Mouse (Mus musculus): Measurements from ENCODE around the gene Pacs2. TPM values are rescaled to one million over a fixed set of nuclear protein-coding genes. Genes with fewer than 3 reads are reported as not detected.

Pacs2 gene
- polyA plus RNA-seq, 1 experiment from 2014 or later: 11.7 TPM

DNA sequence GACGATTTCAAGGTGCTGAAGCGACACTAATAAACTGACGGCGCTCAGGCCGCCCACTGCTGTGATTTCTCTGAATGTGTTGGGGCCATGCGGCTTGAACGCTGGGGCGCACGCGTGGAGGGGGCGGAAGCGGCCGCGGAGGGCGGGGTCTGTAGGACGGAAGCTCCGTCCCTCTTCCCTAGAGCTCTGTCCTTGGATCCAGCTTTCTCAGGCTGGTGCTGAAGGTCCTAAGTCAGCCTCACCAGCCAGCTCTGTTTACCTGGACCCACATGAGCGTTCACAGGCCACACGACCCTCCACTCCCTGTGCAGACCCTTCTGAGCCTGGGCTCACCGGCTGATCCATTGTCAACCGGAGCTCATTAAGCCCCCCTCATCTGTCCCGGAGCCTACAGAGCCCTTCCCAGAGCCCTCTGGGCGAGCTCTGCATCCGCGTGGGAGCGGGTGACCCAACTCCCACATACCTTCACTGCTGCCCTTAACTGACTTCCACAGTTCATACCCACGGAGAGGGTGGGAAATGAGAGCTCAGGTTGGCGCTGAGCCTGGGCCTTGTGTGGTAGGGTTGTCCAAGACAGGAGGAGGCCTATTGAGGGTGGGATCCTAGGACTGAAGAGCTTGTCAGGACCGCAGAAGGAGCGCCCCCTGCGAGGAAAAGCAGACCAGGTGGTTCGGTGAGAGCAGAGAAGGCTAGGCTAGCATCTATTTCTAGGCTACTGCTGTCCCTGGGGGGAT lies 60.2 kb downstream of the Pacs2 start, which contains the start of gene Tex22:
TSS of gene Tex22 (plus strand) at position 174 of the 734 bp plus-strand sequence.
- ATAC-seq: peak; percentile 95
- WGBS: 4% methylated on average over 32 of the region's 32 CpGs
- Histone ChIP-seq H3K9ac (peak within 1 kb of the TSS; percentile 56), H3K4me1 (replicated peaks) (peaks cover 17% of the 10 kb centered on the region), H3K27ac (peak within 1 kb of the TSS; percentile 85), H3K9me3 (no peaks in the 10 kb centered on the region), H3K4me3 (replicated peaks) (peak within 1 kb of the TSS; percentile 41), H3K36me3 (0 out of 2 replicates have a peak, but pooled peaks cover 10% of the 10 kb centered on the region), H3K27me3 (replicated peaks) (no peaks in the 10 kb centered on the region), H3K4me2 (replicated peaks) (peak within 1 kb of the TSS; percentile 81)

DNA sequence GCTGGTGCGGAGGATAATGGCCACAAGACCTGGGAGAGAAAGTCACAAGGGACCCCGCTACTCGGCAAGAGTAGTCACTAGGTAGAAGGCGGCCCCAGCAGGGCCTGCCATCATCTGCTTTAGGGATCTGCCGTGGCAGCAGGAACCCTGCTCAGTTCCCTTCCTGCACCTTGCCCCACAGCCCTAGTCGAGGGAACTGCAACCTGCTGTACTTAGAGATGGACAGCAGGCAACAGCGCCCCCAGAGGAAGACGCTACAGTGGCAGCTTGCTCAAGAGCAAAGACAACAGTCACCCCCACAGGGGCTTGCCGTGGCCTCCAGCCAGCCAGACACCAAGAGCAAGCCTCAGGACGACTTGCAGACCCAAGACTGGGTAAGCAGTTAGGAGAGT lies 60.8 kb downstream of the Pacs2 start:
- Histone ChIP-seq H3K4me1 (replicated peaks) (peaks cover 17% of the 10 kb centered on the region), H3K4me2 (replicated peaks) (peak overlapping the region; percentile 81), H3K4me3 (replicated peaks) (peak overlapping the region; percentile 41), H3K9me3 (no peaks in the 10 kb centered on the region), H3K9ac (peak overlapping the region; percentile 56), H3K27ac (peak overlapping the region; percentile 85), H3K27me3 (replicated peaks) (no peaks in the 10 kb centered on the region), H3K36me3 (0 out of 2 replicates have a peak, but pooled peaks cover 6% of the 10 kb centered on the region)
- peak; percentile 89 for ATAC-seq
- WGBS: 5% methylated on average over 10 of the region's 10 CpGs

GRCm38 (mm10) chr12:113075486-113075885 lies 61.2 kb downstream of the Pacs2 start:
- ATAC-seq: peak; percentile 6
- Histone ChIP-seq H3K9me3 (no peaks in the 10 kb centered on the region), H3K4me1 (replicated peaks) (peaks cover 17% of the 10 kb centered on the region), H3K4me2 (replicated peaks) (peak overlapping the region; percentile 81), H3K36me3 (0 out of 2 replicates have a peak, but pooled peaks cover 1% of the 10 kb centered on the region), H3K27ac (no peak overlapping the region), H3K9ac (peak overlapping the region; percentile 56; the same call in 1 of the 2 replicates), H3K27me3 (replicated peaks) (no peaks in the 10 kb centered on the region), H3K4me3 (replicated peaks) (no peak overlapping the region)
- 55% methylated on average over 6 of the region's 6 CpGs for WGBS

DNA sequence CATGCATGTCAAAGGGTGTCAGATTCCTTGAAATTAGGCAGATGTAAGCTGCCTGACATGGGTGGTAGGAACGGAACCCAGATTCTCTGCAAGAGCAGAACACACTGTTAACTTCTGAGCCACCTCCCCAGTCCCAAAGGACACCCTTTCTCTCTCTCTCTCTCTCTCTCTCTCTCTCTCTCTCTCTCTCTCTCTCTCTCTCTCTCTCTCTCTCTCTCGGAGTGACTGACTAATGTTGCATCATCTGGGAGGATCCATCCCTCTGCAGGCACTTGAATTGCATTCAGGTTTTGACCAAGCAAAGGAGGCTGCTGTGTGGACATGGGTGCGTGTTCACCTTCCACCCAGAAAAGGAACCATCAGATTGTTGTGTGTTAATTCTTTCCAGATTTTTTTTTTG lies 73.0 kb downstream of the Pacs2 start:
- no peak overlapping the region for H3K4me2 ChIP-seq (replicated peaks)
- 61% methylated on average over 3 of the region's 3 CpGs for WGBS
- no peak overlapping the region for H3K9ac ChIP-seq
- H3K4me3 ChIP-seq (replicated peaks): no peak overlapping the region
- H3K9me3 ChIP-seq: no peaks in the 10 kb centered on the region
- no peak overlapping the region for H3K27ac ChIP-seq
- H3K4me1 ChIP-seq (replicated peaks): no peaks in the 10 kb centered on the region
- no peak for ATAC-seq
- no peaks in the 10 kb centered on the region for H3K36me3 ChIP-seq
- H3K27me3 ChIP-seq (replicated peaks): no peaks in the 10 kb centered on the region

DNA sequence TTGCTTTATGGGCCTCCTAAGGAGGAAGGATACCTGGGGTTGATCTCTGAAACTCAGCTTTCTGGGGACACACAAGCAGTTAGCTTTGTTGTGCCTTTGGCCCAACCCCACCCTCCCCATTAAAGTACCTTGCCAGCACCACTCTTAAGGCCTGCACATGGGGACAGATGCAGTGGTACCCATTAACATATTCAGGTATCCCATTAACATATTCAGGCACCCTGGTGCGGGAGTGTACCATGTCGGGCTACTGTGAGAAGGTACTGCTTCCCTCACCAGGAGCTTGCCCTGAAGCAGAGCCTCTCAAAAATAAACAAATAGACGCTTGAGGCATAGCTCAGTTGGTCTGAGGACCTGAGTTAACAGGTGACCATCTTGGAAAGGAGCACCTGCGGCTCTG lies 73.7 kb downstream of the Pacs2 start:
- no peak for ATAC-seq
- no peak overlapping the region for H3K27ac ChIP-seq
- H3K9me3 ChIP-seq: no peaks in the 10 kb centered on the region
- H3K4me3 ChIP-seq (replicated peaks): no peak overlapping the region
- no peaks in the 10 kb centered on the region for H3K27me3 ChIP-seq (replicated peaks)
- no peak overlapping the region for H3K4me2 ChIP-seq (replicated peaks)
- no peak overlapping the region for H3K9ac ChIP-seq
- no peaks in the 10 kb centered on the region for H3K4me1 ChIP-seq (replicated peaks)
- 44% methylated on average over 4 of the region's 4 CpGs for WGBS
- H3K36me3 ChIP-seq: no peaks in the 10 kb centered on the region

DNA sequence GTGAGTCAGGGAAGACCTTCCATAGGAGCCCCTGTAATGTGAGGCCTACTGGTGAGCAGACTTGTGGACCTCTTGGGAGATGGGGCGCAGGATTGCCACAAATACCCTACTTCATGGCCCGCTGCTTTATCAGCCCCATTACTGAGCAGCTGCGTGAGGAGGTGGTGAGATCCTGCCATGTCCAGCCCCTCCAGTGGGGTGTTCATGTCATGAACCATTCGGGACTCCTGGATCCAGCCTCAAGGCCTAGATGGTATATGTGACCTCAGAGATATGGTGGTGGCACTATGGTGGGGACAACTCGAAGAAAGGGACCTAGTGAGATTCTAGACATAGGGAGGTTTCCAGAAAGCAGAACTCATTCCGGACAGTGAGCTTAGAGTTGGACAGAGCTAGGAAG lies 74.8 kb downstream of the Pacs2 start:
- Histone ChIP-seq H3K27ac (no peak overlapping the region), H3K9me3 (no peaks in the 10 kb centered on the region), H3K27me3 (replicated peaks) (no peaks in the 10 kb centered on the region), H3K4me3 (replicated peaks) (no peak overlapping the region), H3K4me1 (replicated peaks) (no peaks in the 10 kb centered on the region), H3K36me3 (no peaks in the 10 kb centered on the region), H3K9ac (no peak overlapping the region), H3K4me2 (replicated peaks) (no peak overlapping the region)
- 87% methylated on average over 6 of the region's 6 CpGs for WGBS
- no peak for ATAC-seq

GRCm38 (mm10) chr12:113090053-113090452 lies 75.7 kb downstream of the Pacs2 start:
- Histone ChIP-seq H3K4me2 (replicated peaks) (no peak overlapping the region), H3K9ac (no peak overlapping the region), H3K4me1 (replicated peaks) (no peaks in the 10 kb centered on the region), H3K27me3 (replicated peaks) (no peaks in the 10 kb centered on the region), H3K27ac (no peak overlapping the region), H3K4me3 (replicated peaks) (no peak overlapping the region), H3K36me3 (no peaks in the 10 kb centered on the region), H3K9me3 (no peaks in the 10 kb centered on the region)
- WGBS: 75% methylated on average over 17 of the region's 17 CpGs
- ATAC-seq: no peak

DNA sequence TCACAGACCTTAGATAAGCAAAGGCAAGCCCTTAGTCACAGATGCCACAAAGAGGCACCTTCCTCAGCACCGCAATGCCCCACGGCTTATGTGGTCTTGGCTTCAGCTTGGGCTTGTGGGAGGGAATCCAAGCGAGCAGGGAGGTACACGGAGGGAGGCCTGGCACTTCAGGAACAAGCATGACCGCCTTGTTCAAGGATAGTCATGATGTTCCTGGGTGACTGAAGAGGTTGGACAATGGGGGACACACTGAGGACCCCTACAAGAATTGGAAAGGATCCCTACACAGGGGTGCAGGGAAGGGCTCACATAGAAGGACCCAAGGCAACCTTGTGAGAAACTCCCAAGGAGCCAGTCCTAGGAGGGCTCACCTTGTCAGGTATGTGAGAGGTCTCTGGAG lies 82.7 kb downstream of the Pacs2 start:
- Histone ChIP-seq H3K9me3 (no peaks in the 10 kb centered on the region), H3K4me1 (replicated peaks) (peaks cover 30% of the 10 kb centered on the region), H3K9ac (no peak overlapping the region), H3K4me3 (replicated peaks) (no peak overlapping the region), H3K27ac (no peak overlapping the region), H3K27me3 (replicated peaks) (no peaks in the 10 kb centered on the region; the same call in 1 of the 2 replicates), H3K36me3 (no peaks in the 10 kb centered on the region), H3K4me2 (replicated peaks) (peak overlapping the region; percentile 93; the same call in 1 of the 2 replicates)
- ATAC-seq: 0 out of 2 replicates have a peak, but pooled peaks have one; percentile 5
- 89% methylated on average over 5 of the region's 5 CpGs for WGBS

DNA sequence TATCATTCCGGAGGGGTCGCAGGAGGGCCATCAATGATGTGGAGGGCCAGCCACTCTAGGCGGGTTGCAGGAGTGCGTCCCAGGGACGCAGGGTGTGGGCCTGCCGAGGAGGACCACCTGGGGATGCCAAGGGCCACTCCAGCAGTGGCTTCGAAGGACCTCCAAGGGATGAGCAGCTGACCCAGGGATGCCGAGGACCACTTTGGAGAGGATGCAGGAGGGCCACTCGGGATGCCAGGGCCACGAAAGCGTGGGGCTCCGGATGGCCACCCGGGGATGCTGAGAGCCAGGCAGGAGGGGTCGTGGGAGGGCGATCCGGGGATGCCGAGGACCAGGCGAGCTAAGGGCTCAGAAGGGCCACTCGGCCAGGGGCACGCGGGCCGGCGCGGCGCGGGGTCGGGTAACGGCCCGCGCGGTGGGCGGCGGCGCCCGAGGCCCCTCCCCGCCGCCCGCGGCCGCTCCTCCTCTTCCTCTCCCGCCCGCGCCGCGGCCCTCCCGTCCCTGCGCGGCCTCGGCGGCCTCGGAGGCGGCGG lies 83.5 kb downstream of the Pacs2 start, which contains the start of gene Mta1:
TSS of gene Mta1 (plus strand) at position 530 of the 533 bp plus-strand sequence.
- no peaks in the 10 kb centered on the region for H3K9me3 ChIP-seq
- H3K36me3 ChIP-seq: no peaks in the 10 kb centered on the region
- no peaks in the 10 kb centered on the region; the same call in 1 of the 2 replicates for H3K27me3 ChIP-seq (replicated peaks)
- H3K27ac ChIP-seq: peak within 1 kb of the TSS; percentile 78
- peak; percentile 81 for ATAC-seq
- 2% methylated on average over 39 of the region's 53 CpGs for WGBS
- peaks cover 32% of the 10 kb centered on the region for H3K4me1 ChIP-seq (replicated peaks)
- peak within 1 kb of the TSS; percentile 97 for H3K9ac ChIP-seq
- peak within 1 kb of the TSS; percentile 99 for H3K4me3 ChIP-seq (replicated peaks)
- peak within 1 kb of the TSS; percentile 93 for H3K4me2 ChIP-seq (replicated peaks)

DNA sequence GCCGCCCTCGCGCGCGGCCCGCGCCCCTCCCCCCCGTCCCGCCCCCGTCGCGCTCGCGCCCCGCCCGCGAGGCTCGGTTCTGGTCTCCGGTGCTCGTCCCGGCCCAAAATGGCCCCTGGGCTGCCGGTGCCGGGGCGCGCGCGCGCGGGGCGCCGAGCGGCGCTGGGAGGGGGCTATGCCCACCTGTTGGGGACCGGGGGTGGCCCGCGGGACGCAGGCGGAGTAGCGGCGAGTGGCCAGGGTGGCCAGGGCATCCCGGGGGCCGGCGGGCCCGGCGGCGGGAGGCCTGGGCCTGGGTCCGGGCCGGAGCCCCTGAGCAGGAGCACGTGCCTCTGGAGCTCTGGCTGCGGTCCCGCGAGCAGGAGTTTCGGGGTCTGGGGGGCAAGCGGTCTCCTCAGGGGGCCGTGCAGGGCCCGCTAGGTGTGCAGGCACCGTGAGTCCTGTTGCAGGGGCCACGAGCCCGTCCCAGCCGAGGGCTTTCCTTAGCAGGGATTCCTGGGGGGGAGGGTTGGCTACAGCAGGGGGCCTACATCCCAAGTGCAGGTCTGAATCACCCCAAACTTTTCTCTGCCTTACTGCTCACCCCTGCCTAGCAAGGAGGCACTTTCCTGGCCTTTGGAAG lies 84.3 kb downstream of the Pacs2 start:
- no peaks in the 10 kb centered on the region for H3K36me3 ChIP-seq
- H3K9me3 ChIP-seq: no peaks in the 10 kb centered on the region
- 1% methylated on average over 47 of the region's 60 CpGs for WGBS
- peak; percentile 26 for ATAC-seq
- no peaks in the 10 kb centered on the region; the same call in 1 of the 2 replicates for H3K27me3 ChIP-seq (replicated peaks)
- peaks cover 33% of the 10 kb centered on the region for H3K4me1 ChIP-seq (replicated peaks)
- H3K9ac ChIP-seq: peak overlapping the region; percentile 97
- peak overlapping the region; percentile 99 for H3K4me3 ChIP-seq (replicated peaks)
- peak overlapping the region; percentile 78 for H3K27ac ChIP-seq
- H3K4me2 ChIP-seq (replicated peaks): peak overlapping the region; percentile 85

- Histone ChIP-seq H3K27ac (no peak overlapping the region), H3K4me2 (replicated peaks) (peak overlapping the region; percentile 85), H3K36me3 (no peaks in the 10 kb centered on the region), H3K9ac (peak overlapping the region; percentile 97), H3K27me3 (replicated peaks) (no peaks in the 10 kb centered on the region; the same call in 1 of the 2 replicates), H3K4me1 (replicated peaks) (peaks cover 37% of the 10 kb centered on the region), H3K9me3 (no peaks in the 10 kb centered on the region), H3K4me3 (replicated peaks) (peak overlapping the region; percentile 99)
- WGBS: 32% methylated on average over 6 of the region's 6 CpGs
- ATAC-seq: no peak
Observed at GRCm38 (mm10) chr12:113099470-113100237, 85.3 kb downstream of the Pacs2 start.
